Mouse (Mus musculus) heart, postnatal 14 days (tissue): Measurements from ENCODE around the gene Tlr5. TPM values are rescaled to one million over a fixed set of nuclear protein-coding genes. Genes with fewer than 3 reads are reported as not detected.
A peak's percentile ranks its signal among the peaks of the same experiment; 100 is the strongest.

ENCODE experiments used
- DNase-seq, 2 experiments: peaks; one replicate each; pipeline ENCODE4 v3.0.0; 2021 to 2022
- intact Hi-C: fragments of 180-260 bp; cut with DNase I; formaldehyde crosslinking; loops from one replicate; pipeline ENCODE4 v1.15.1; 2025
- total RNA-seq, 2 experiments: library from RNA; stranded (reverse); gene quantifications; 2 replicates each; pipeline ENCODE4 v1.2.3; 2021

Tlr5 gene
- total RNA-seq, 2 experiments from 2014 or later: 1.7 to 2.1 TPM

GRCm38 (mm10) chr1:182986243-182986642, 31.7 kb downstream of the Tlr5 start:
- intact Hi-C loops: no loop called here
- DNase-seq: no peak

GRCm38 (mm10) chr1:182986750-182987149, 32.2 kb downstream of the Tlr5 start:
- intact Hi-C loops: no loop called here
- DNase-seq: peak in 1 of 2 experiments; percentile 8

GRCm38 (mm10) chr1:182987801-182988200, 33.2 kb downstream of the Tlr5 start:
- intact Hi-C loops: no loop called here

GRCm38 (mm10) chr1:182988646-182989045, 34.1 kb downstream of the Tlr5 start:
- no peak for DNase-seq
- intact Hi-C loops: no loop called here

More at GRCm38 (mm10) chr1:182987801-182988200, 33.2 kb downstream of the Tlr5 start:
- no peak for DNase-seq

- no peak for DNase-seq
- intact Hi-C loops: no loop called here
Observed at GRCm38 (mm10) chr1:182990092-182990762, 35.6 kb downstream of the Tlr5 start.

- DNase-seq: peak; percentile 77 to 82
- intact Hi-C loops: no loop called here
Observed at GRCm38 (mm10) chr1:182991002-182991778, 36.6 kb downstream of the Tlr5 start.

Other genes starting within 250 kb of the Tlr5 start
- not detected for gene Ccdc185, start 205.6 kb upstream of the Tlr5 start, total RNA-seq
- gene Susd4, start 190.9 kb upstream of the Tlr5 start, total RNA-seq: under 1 TPM; 0.51 to 0.60 TPM